Mouse (Mus musculus) stomach, postnatal 0 days (tissue): ENCODE data around the gene Poc1a. TPM values are rescaled to one million over a fixed set of nuclear protein-coding genes. Genes with fewer than 3 reads are reported as not detected.
A peak's percentile ranks its signal among the peaks of the same experiment; 100 is the strongest.

ENCODE experiments used
- ATAC-seq: fragments of 200-750 bp; cut with Nextera tagmentation; 2 replicates; pipeline ENCODE4 v1.8.0; 2017; ENCODE audit not compliant: low FRiP score, low TSS enrichment
- DNase-seq: peaks from one replicate; pipeline ENCODE4 v3.0.0-alpha.2; 2016; ENCODE audit warnings: low spot score
- H3K27ac ChIP-seq: fragments of 300-500 bp; sonication (generic); replicated peaks from 2 replicates; pipeline ENCODE4 v1.5.1; 2014; ENCODE audit warnings: mild to moderate bottlenecking, control low read depth
- H3K27me3 ChIP-seq: fragments of 300-500 bp; sonication (generic); 2 replicates; pipeline ENCODE4 v1.6.1; 2014; ENCODE audit warnings: low read length; ENCODE audit not compliant: control insufficient read depth, insufficient read depth
- H3K36me3 ChIP-seq: fragments of 300-500 bp; sonication (generic); 2 replicates; pipeline ENCODE4 v1.6.1; 2014; ENCODE audit warnings: low read length, mixed read lengths; ENCODE audit not compliant: control insufficient read depth, insufficient read depth
- H3K4me1 ChIP-seq: fragments of 300-500 bp; sonication (generic); replicated peaks from 2 replicates; pipeline ENCODE4 v1.6.1; 2014; ENCODE audit warnings: antibody characterized with exemption; ENCODE audit not compliant: control insufficient read depth, insufficient read depth
- H3K4me2 ChIP-seq: fragments of 300-500 bp; sonication (generic); replicated peaks from 2 replicates; pipeline ENCODE4 v1.6.1; 2014; ENCODE audit warnings: low read depth, mild to moderate bottlenecking, control low read depth, moderate library complexity
- H3K4me3 ChIP-seq: fragments of 300-500 bp; sonication (generic); 2 replicates; pipeline ENCODE4 v1.5.1; 2014; ENCODE audit warnings: low read depth, low read length, control low read depth
- H3K9ac ChIP-seq: fragments of 300-500 bp; sonication (generic); 2 replicates; pipeline ENCODE4 v1.6.1; 2014; ENCODE audit warnings: mild to moderate bottlenecking, low read length, control low read depth, mixed read lengths
- H3K9me3 ChIP-seq: fragments of 300-500 bp; sonication (generic); 2 replicates; pipeline ENCODE4 v1.6.1; 2016; ENCODE audit warnings: low read length; ENCODE audit not compliant: control insufficient read depth
- CTCF ChIP-seq: IDR thresholded peaks from 2 replicates; pipeline ENCODE4 v1.5.1; 2016; ENCODE audit warnings: antibody characterized with exemption, low read depth, mild to moderate bottlenecking, moderate library complexity
- EP300 ChIP-seq: optimal IDR thresholded peaks from 2 replicates; pipeline ENCODE3; 2016; ENCODE audit warnings: antibody characterized with exemption
- WGBS: fragments of 180-500 bp; shearing (Covaris S2); extraction: QIAGEN DNeasy Blood & Tissue Kit; methylation state at CpG from one replicate; pipeline ENCODE4 v1.1.7; 2014; 5-methylcytosine and 5-hydroxymethylcytosine counted together
- polyA plus RNA-seq: library from polyadenylated mRNA; unstranded; fragments of >200 nt; fragmentation: Nextera tagmentation; extraction: Ambion mirVana; gene quantifications from 2 replicates; pipeline ENCODE4 v1.2.1, GENCODE M21; 2015

Poc1a gene
- polyA plus RNA-seq, 1 experiment from 2014 or later: 13.3 TPM

- Histone ChIP-seq H3K4me1 (no peaks in the 10 kb centered on the region), H3K9ac (no peak overlapping the region), H3K9me3 (no peaks in the 10 kb centered on the region), H3K4me2 (no peak overlapping the region), H3K4me3 (no peak overlapping the region), H3K27ac (no peak overlapping the region), H3K36me3 (no peaks in the 10 kb centered on the region; the same call in 1 of the 2 replicates), H3K27me3 (no peaks in the 10 kb centered on the region)
- DNase-seq (peak; percentile 67), ATAC-seq (peak; percentile 10; the same call in 1 of the 2 replicates)
- TF ChIP-seq EP300 (no peak), CTCF (peak; percentile 96)
- WGBS: 49% methylated on average over 8 of the region's 8 CpGs
Observed at GRCm38 (mm10) chr9:106306662-106307351, 25.9 kb downstream of the Poc1a start.

DNA sequence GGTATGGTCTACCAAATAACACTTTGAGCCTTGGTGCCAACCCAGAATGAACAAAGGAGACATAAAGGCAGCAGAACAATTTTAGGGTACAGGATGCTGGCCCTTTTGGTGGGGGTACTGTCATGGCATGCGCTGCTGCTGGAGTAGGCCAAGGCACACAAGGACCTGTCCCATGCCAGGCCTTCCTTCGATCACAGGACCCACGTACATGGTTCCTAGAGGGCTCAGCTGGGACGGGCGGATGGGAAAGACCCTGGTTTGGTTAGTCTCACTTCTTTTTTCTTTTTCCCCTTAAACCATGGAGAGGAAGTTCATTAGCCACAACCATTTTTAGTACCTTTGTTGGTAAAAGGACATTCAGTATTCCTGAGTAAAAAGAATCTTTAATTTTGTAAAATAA is 27.3 kb downstream of the Poc1a start:
- ATAC-seq: no peak
- no peaks in the 10 kb centered on the region; the same call in 1 of the 2 replicates for H3K36me3 ChIP-seq
- 83% methylated on average over 5 of the region's 5 CpGs for WGBS
- H3K9ac ChIP-seq: no peak overlapping the region
- TF ChIP-seq EP300 (no peak), CTCF (no peak)
- no peaks in the 10 kb centered on the region for H3K27me3 ChIP-seq
- H3K27ac ChIP-seq: no peak overlapping the region
- H3K4me2 ChIP-seq: no peak overlapping the region
- H3K9me3 ChIP-seq: no peaks in the 10 kb centered on the region
- H3K4me3 ChIP-seq: no peak overlapping the region
- DNase-seq: no peak
- no peaks in the 10 kb centered on the region for H3K4me1 ChIP-seq

DNA sequence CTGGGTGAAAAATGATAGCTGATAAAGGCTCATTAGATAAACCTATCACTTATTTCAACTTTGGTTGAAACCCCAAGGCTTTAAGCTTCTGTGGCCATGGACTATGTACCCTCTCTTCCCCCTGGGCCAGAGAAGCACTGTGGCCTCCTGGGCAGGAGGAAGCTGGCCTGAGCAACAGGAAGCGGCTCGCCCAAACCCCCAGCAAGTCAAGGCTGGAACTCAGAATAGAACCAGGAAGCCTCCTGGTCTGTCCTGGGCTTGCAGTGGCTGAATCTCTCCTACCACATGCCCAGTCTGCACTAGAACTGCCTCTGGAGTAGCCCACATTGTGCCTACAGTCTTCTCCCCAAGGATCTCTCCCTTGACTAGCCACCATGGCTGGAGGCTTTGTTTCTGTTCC is 27.7 kb downstream of the Poc1a start:
- H3K27ac ChIP-seq: no peak overlapping the region; the same call in 1 of the 2 replicates
- ATAC-seq (no peak), DNase-seq (no peak)

DNA sequence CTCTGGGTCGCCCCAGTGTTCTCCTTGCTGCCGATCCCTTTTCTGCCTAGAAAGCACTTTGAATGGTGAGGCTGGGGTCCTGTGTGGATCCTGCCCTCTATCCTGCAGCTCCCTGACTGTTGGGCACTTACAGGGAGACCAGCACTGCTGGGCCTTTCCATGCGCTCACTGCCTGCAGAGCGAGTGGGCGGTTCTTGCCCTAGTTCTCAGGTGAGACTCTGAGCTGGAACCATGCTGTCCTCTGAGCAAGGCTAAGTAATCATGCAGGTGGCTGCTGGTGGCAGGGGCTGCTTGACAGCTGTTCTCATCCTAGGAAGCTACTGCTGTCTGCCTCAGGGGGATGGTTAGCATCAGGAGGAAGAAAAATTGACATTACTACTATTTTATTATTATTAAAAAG is 28.1 kb downstream of the Poc1a start:
- no peak for ATAC-seq
- H3K9ac ChIP-seq: no peak overlapping the region

More for the DNA sequence above, 27.7 kb downstream of the Poc1a start:
- WGBS: 76% methylated on average over 2 of the region's 2 CpGs
- TF ChIP-seq EP300 (no peak), CTCF (no peak)
- Histone ChIP-seq H3K9me3 (no peaks in the 10 kb centered on the region), H3K4me1 (no peaks in the 10 kb centered on the region), H3K4me2 (no peak overlapping the region), H3K36me3 (no peaks in the 10 kb centered on the region; the same call in 1 of the 2 replicates), H3K4me3 (no peak overlapping the region), H3K27me3 (no peaks in the 10 kb centered on the region), H3K9ac (no peak overlapping the region)

DNA sequence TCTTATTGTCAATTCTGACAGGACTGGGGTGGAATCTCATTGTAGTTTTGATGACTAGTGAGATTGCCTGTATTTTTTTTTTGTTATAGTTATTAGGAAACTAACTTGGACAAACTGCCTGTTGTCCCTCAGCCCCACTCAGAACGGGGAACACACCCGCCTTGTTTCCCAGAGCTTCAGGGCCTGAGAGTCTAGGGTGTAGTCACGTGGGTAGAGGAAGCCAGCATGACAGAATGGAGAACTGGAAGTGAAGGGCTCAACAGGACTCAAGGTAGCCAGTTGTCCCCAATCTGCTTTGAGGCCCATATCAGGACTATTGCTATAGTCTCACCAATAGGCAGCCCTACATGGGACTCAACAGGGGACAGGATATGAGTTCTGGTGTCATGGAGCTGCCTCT is 29.0 kb downstream of the Poc1a start:
- no peak overlapping the region for H3K4me2 ChIP-seq
- H3K27me3 ChIP-seq: no peaks in the 10 kb centered on the region
- H3K36me3 ChIP-seq: no peaks in the 10 kb centered on the region; the same call in 1 of the 2 replicates
- TF ChIP-seq CTCF (no peak), EP300 (no peak)
- H3K27ac ChIP-seq: no peak overlapping the region
- ATAC-seq: no peak
- 79% methylated on average over 3 of the region's 3 CpGs for whole genome bisulfite sequencing
- no peak for DNase-seq
- H3K9ac ChIP-seq: no peak overlapping the region
- H3K9me3 ChIP-seq: no peaks in the 10 kb centered on the region
- H3K4me1 ChIP-seq: no peaks in the 10 kb centered on the region
- no peak overlapping the region for H3K4me3 ChIP-seq

More for the DNA sequence above, 28.1 kb downstream of the Poc1a start:
- WGBS: 84% methylated on average over 5 of the region's 5 CpGs
- no peak overlapping the region for H3K4me2 ChIP-seq
- no peaks in the 10 kb centered on the region for H3K27me3 ChIP-seq
- no peak for DNase-seq
- H3K4me1 ChIP-seq: no peaks in the 10 kb centered on the region
- H3K9me3 ChIP-seq: no peaks in the 10 kb centered on the region
- TF ChIP-seq CTCF (no peak), EP300 (no peak)
- no peak overlapping the region for H3K4me3 ChIP-seq
- H3K27ac ChIP-seq: peak overlapping the region; percentile 45; the same call in 1 of the 2 replicates
- H3K36me3 ChIP-seq: no peaks in the 10 kb centered on the region; the same call in 1 of the 2 replicates

- ATAC-seq (no peak), DNase-seq (no peak)
- H3K4me3 ChIP-seq: no peak overlapping the region
- no peaks in the 10 kb centered on the region for H3K27me3 ChIP-seq
- no peaks in the 10 kb centered on the region for H3K9me3 ChIP-seq
- H3K4me2 ChIP-seq: no peak overlapping the region
- no peaks in the 10 kb centered on the region for H3K4me1 ChIP-seq
- H3K36me3 ChIP-seq: no peaks in the 10 kb centered on the region; the same call in 1 of the 2 replicates
- no peak overlapping the region for H3K9ac ChIP-seq
- no peak for TF ChIP-seq EP300
- TF ChIP-seq CTCF: no peak
- no peak overlapping the region for H3K27ac ChIP-seq
- 83% methylated on average over 10 of the region's 10 CpGs for WGBS
Observed at GRCm38 (mm10) chr9:106311625-106312191, 30.8 kb downstream of the Poc1a start.
